Mouse (Mus musculus) spleen, adult 2 months (tissue): ENCODE measurements around the gene Dph2.

Experiments
- CTCF ChIP-seq: fragments of 200-500 bp; IDR thresholded peaks from 2 replicates; pipeline ENCODE4 v1.5.1; 2011; ENCODE audit warnings: mild to moderate bottlenecking, inconsistent platforms; ENCODE audit not compliant: insufficient read depth, insufficient read length, insufficient replicate concordance; ENCODE audit errors: extremely low read depth
- POLR2A ChIP-seq: fragments of 200-500 bp; IDR thresholded peaks from 2 replicates; pipeline ENCODE4 v1.6.1; 2011; ENCODE audit warnings: low read depth, low read length, inconsistent platforms

GRCm38 (mm10) chr4:117890750-117891149 lies 1.1 kb downstream of the Dph2 start:
- TF ChIP-seq CTCF (no peak), POLR2A (no peak)
